Mouse (Mus musculus): ENCODE measurements around the gene Lrba.

Lrba gene

GRCm38 (mm10) chr3:86677573-86678155, 453.2 kb downstream of the Lrba start:
- no peak for DNase-seq (ENCODE audit: low spot score in 2 of 2)

DNA sequence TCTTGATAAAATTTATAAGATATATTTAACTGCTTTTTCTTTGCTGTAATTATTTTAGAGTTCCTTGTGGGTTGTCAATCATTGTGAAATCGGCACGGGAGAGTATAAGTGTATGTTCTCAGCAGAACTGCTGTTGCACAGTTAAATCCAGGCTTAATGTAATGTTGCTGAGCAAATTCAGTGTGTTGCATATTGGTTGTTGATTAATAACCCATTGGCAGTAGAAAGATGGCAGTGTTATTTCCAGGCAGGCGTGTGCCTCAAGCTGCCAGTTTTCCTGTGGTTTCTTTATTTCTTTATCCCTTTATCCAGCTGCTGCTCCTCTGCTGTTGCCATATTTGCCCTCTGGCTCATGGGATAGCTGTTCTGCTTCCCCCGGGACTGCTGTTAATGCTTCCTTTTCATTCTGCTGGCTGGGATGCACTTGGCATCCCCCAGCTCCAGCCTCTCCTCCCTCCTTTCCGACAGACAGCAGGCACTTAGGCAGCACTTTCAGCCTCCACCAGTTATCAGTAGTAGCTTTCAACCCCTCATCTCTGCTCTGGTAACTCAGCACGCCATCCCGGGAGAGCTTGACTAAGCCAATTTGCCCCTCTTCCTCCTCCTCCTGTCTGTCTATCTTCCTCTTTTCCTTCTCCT, 463.2 kb downstream of the Lrba start:
- DNase-seq (ENCODE audit: low spot score in 2 of 2): no peak

DNA sequence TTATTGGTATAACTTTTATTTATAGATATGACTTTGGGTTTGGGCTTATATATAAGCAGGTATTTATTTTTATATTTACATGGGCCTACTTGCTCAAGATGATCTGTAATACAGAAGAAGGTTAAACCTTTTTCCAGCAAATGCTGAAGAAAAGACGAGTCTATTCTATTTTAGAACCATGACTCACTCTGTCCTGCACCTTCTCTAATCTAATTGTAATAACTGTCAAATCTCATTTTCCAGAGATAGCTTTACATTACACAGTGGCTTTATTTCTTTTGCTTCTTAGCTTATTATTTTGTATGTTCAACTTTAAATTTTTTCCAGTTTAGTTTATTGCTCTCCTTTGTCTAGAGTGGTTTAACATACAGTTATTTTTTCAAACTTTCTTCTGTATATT, 464.0 kb downstream of the Lrba start:
- no peak for DNase-seq (ENCODE audit: low spot score in 2 of 2)

DNA sequence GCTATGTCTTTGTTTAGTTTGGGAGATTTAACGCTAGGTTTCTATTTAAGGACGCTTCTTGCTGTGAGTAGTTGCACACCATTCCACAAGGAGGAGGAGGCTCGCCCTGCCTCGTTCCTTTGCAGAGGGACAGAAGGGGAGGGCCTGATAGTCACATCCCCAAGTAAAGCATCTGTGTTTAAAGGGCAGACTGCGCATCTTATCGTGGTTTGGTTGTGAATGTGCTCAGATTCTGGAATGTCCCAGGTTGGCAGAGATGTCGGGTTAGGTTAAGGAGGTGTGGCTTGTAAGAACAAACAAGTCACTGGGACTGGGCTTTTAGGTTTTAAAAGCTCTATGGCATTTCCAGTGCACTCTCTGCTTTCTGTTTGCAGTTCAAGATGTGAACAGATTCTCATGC, 464.8 kb downstream of the Lrba start:
- peak in 1 of 2 experiments; percentile 12 for DNase-seq (ENCODE audit: low spot score in 2 of 2)

GRCm38 (mm10) chr3:86692779-86693178, 468.3 kb downstream of the Lrba start:
- no peak for DNase-seq (ENCODE audit: low spot score in 2 of 2)

- DNase-seq (ENCODE audit: low spot score in 2 of 2): no peak
Observed at GRCm38 (mm10) chr3:86693553-86693952, 469.1 kb downstream of the Lrba start.

- no peak for DNase-seq (ENCODE audit: low spot score in 2 of 2)
Observed at GRCm38 (mm10) chr3:86698947-86699346, 474.5 kb downstream of the Lrba start.

DNA sequence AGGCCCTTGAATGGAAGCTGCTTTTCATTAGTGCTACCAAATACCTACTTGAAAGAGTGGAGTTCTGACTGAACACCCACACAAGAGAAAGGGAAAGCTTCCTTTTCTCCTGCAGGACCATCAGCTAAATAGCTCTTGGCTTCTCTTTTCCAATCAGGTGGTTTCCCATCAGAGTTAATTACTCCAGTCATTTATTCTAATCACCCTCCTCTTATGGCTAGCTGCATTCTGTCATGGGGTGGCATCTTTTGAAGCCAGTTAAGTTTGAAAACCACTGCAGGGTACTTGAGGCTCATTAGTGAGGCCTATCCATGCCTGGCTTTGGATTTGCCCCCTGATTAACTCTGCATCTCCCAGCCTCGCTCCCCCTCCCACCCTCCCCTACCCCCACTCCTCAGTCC, 476.7 kb downstream of the Lrba start:
- no peak for DNase-seq (ENCODE audit: low spot score in 2 of 2)

GRCm38 (mm10) chr3:86709472-86709871, 485.0 kb downstream of the Lrba start:
- no peak for DNase-seq (ENCODE audit: low spot score in 2 of 2)

GRCm38 (mm10) chr3:86711530-86711929, 487.1 kb downstream of the Lrba start:
- DNase-seq (ENCODE audit: low spot score in 2 of 2): no peak

DNA sequence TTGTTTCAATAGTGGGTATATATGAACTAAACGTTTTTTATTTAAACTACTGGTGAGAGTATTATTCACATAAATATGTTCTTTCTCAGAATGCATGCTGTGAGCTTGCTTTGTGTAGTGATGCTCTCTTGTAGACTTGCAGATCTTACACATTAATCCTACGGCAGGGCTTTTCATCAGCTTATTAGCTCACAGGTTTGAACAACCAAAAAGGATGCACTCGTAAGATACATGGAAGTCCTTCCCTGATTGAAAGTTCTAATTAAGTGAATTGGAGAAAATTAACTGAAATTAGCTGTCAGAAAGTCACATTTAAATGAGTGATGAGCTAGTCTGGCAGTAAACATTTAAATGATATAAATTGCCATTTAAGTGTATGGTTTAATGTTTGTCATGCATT, 488.3 kb downstream of the Lrba start:
- no peak for DNase-seq (ENCODE audit: low spot score in 2 of 2)

GRCm38 (mm10) chr3:86714446-86714845, 490.0 kb downstream of the Lrba start:
- no peak for DNase-seq (ENCODE audit: low spot score in 2 of 2)

- no peak for DNase-seq (ENCODE audit: low spot score in 2 of 2)
Observed at GRCm38 (mm10) chr3:86723415-86724298, 499.2 kb downstream of the Lrba start.

GRCm38 (mm10) chr3:86725113-86725512, 500.6 kb downstream of the Lrba start:
- no peak for DNase-seq (ENCODE audit: low spot score in 2 of 2)

DNA sequence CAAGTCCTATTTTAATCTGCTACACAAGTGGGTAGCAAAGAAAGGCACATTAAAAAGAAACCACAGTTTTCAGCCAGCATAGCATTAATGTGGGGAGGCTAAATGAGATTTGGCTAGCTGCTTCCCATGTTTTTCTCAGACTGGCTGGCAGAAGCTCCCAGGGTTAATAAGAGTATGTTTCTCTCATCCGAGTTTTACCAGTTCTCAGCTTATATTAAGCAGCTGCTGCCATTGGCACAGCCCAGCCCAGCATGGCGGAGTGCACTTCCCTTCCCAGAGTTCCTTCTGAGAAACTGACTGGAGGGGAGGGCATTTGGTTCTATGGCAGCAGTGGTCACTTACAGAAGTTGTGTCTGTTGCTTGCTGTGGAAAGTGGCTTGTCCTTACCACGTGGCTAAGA, 514.4 kb downstream of the Lrba start:
- DNase-seq (ENCODE audit: low spot score in 2 of 2): no peak

GRCm38 (mm10) chr3:86739745-86740144, 515.3 kb downstream of the Lrba start:
- DNase-seq (ENCODE audit: low spot score in 2 of 2): no peak

DNA sequence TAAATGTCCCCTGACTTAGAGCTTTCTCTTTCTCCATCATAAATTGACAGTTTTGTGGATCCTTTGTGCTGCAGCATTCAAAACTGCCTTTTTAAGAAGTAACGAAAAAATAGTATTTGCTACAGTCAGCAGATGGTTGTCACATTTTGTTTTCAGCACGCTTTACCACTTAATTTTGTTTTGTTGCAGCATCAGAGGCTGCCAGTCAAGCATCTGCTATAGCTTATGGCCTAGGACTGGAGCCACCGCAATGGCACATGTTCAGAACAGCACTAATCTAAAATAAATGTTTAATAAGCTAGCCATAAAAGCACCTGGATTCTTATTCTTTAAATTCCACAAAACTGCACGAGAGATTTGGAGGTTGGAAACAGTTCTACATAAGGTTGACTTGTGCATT, 520.9 kb downstream of the Lrba start:
- no peak for DNase-seq (ENCODE audit: low spot score in 2 of 2)

- no peak for DNase-seq (ENCODE audit: low spot score in 2 of 2)
Observed at GRCm38 (mm10) chr3:86745769-86746512, 521.5 kb downstream of the Lrba start.

DNA sequence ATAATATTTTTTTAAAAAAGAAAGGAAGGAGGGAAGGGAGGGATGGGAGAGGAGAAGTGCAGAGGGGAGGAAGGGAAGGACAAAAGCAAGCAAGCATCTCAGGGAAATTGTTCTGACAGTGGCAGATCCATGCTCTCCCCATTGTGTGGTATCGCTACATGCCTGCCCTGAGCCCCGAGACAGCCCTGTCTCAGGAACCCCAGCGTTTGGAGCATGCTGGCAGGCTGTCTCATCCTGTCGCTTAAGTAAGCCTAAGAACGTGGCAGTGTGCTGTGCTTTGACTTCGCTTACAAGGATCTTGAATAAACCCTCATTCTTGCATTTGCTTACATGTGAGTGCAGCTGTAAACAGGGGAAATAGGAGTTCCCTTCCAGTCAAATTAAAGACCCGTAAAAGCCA, 526.2 kb downstream of the Lrba start:
- DNase-seq (ENCODE audit: low spot score in 2 of 2): no peak

GRCm38 (mm10) chr3:86754178-86754577, 529.7 kb downstream of the Lrba start:
- DNase-seq (ENCODE audit: low spot score in 2 of 2): no peak

GRCm38 (mm10) chr3:86754595-86755557, 530.4 kb downstream of the Lrba start:
- DNase-seq (ENCODE audit: low spot score in 2 of 2): no peak

Measured in left cerebral cortex, adult 9 months (tissue).